Mouse (Mus musculus) liver, embryonic 18 days (tissue): Measurements from ENCODE around the gene Hras. TPM values are rescaled to one million over a fixed set of nuclear protein-coding genes. Genes with fewer than 3 reads are reported as not detected.

ENCODE experiments used
- polyA plus RNA-seq: library from polyadenylated mRNA; depleted of rRNA; stranded (reverse); fragments of >200 nt; gene quantifications from 2 replicates; pipeline ENCODE4 v1.2.3, GENCODE M21; 2012; rRNA removed

Gene Hras
- 39.5 and 41.3 TPM in 2 replicates for polyA plus RNA-seq

DNA sequence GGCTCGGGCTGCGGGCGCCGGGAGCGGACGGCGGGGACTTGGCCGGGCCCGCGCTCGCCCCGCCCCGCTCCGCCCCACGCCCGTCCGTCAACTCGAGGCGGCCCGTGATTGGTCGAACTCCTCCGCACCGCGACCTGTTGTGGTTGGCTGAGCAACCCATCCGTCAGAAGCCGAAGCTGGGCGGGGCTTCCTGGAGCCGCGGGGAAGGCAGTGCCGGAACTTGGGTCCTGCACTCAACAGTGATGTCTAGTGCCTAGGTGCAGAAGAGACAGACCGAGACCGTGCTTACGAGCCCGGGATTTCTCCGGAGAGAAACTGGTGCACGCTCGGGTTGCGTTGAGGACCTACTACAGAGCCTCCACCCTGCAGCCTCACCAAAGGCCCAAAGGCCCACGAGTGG is at the start of gene Hras, which contains the start of gene Lrrc56:
TSS of gene Hras (minus strand) at position 58 of the 400 bp plus-strand sequence.
TSS of gene Lrrc56 (plus strand) at position 210 of the 400 bp plus-strand sequence.

DNA sequence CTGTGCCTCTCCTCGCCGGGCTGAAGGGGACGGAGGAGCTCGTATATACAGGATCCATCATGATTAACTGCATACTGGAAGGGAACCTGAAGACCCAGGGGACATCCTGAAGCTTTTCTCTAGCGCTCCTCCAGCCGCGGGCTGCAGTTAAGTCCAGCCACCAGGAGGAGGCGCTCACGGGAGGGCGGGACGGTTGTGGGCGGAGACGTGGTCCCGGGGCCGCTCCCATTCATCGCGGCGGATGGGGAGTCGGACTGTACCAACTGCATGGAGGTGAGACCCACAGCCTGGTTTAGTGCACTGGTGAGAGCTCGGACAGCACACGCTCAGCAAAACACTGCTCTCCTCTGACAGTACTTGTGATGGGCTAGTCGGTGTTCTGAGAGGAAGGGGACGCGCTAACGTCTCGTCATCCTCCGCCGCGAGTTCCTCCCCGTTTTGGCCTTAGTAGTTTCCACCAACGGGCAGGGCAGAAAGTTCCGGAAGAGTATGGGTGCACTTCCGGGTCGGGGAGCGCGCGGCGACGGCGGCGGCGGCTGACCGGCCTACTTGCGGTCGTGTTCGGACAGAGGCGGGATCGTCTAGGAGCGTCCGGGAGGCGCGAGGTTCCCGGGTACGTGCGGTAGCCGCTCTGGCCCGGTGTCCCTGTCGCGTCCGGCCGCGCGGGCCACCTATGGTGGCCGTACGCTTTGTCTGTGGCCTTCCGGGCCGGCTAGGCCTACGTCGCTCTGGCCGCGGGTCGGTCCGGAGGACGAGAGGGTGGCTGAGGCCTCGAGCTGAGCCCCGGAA is 34.7 kb upstream of the Hras start, which contains the start of gene Phrf1:
TSS of gene Phrf1 (plus strand) at position 506 of the 789 bp plus-strand sequence.

DNA sequence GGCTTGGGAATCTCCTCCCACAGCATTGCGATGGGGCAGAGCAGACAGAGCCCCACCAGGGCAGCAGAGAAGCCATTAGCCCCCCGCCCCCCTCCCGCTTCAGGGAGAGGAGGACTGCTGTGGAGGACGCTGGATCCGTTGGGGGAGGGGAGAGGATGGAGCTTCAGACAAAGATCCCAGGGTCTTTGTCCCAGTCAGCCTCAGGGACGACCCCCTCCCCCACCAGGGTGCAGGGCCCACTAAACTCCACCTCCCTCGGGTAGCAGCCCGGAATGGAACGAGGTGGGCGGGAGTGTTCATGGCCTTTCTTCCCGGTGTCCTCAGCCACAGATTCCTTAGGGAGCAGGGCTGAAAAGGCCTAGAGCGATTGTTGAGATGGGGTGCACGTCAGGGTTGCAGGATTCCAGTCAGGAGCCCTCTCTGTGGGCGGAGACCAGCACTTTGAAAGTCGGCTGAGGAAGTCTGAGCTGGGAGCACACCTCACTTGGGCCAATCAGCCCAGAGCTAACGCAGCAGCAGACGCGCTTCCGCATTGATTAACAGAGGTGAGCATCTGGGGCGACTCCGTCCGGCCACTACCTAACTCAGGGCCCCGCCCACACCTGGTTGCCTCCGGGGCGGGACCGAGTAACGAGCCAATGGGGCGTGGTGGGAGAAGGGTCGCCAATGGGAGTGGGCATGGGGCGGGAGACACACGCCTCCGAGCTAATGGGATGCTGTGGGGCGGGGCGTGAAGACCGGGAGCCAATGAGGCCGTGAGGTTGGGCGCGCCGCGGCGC is 21.5 kb upstream of the Hras start, which contains the start of gene Rassf7:
TSS of gene Rassf7 (plus strand) at position 760 of the 779 bp plus-strand sequence.

DNA sequence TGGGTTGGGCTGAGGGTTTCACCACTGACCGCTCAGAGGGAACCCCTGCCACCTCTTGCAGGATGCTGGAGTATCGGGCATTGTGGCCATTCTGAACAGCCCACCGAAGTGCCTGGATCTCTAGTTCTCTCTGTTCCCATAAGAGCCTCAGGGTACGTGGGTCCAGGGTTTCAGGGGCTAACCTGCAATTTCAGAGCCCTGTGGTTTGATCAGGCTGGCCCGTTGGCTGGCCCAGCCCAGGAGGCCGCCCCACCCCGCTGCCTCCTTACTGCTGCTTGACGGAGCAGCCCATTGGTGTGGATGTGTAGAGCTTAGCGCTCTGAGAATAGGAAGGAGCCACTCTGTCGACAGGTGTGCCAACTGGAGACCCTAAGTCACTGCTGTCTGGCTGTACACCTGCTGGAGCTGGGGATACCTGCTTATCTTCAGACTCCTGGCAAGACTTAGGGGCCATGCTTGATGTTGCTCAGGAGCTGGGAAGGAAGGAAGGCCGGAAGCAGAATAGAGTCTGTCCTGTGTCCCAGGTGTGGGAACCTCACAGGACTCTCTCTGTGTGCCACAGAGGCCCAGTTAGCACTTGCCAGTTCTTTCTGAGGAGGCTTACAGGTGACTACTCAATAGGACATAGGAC is 19.9 kb upstream of the Hras start, which contains the start of gene Lmntd2:
TSS of gene Lmntd2 (minus strand) at position 476 of the 631 bp plus-strand sequence.

DNA sequence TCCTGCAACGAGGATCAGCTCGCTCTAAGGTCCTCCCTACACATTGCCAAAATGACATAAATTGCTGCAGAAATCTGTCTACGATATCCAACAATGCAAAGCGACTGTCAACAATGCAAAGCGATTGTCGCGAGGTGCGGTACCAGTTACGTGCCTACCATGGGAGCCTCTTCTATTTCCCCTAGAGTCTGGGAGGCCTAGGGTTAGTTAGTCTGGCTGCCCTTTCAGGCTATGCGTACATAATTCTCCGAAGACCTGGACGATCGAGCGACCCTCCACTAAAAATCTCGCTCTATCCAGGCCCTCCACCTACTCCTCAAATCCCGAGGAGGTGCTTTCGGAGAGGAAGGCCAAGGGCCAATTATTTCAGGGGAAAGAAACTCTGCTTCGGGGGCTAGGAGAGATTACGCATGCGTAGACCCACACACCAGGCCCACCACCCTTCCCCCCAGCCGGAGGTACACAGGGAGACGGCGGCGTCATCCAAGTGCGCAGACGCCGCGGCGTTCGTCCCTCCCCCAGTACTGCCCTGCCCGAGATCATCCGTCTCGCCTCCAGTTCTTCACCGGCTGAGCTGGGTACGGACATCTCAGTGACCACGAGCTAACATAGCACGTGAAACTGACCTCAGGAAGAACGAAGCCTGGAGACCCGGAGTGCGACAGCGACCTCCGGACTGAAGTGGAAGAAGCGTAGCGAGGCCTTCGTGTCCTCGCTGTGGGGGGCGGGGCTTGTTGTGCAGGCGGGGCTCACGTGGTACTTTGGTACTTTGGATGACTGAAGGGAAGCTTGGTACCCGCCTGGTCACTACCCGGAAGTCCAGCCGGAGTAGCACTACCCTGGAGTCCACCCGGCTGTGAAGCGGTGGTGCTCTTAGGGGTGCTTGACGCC is 21.4 kb downstream of the Hras start, which contains the start of gene Rnh1:
TSS of gene Rnh1 (minus strand) at position 742 of the 891 bp plus-strand sequence.

Other genes starting within 250 kb of the Hras start
- gene Ifitm5, start 243.7 kb downstream of the Hras start, polyA plus RNA-seq = 0.67 and 0.85 TPM in 2 replicates
- gene Gm45717, start 238.1 kb downstream of the Hras start, polyA plus RNA-seq = 0.14 TPM in 1 of 2 replicates, not detected in the other
- gene Ifitm2, start 238.0 kb downstream of the Hras start, polyA plus RNA-seq = 552 and 564 TPM in 2 replicates
- gene Ifitm1, start 226.8 kb downstream of the Hras start, polyA plus RNA-seq = 53.0 and 54.4 TPM in 2 replicates
- gene Ifitm3, start 183.2 kb downstream of the Hras start, polyA plus RNA-seq = 164 and 239 TPM in 2 replicates
- gene Ifitm6, start 176.1 kb downstream of the Hras start, polyA plus RNA-seq = 193 and 325 TPM in 2 replicates
- gene Gm17387, start 164.9 kb downstream of the Hras start, polyA plus RNA-seq = not detected in 2 replicates
- gene B4galnt4, start 132.9 kb downstream of the Hras start, polyA plus RNA-seq = 0.46 and 0.61 TPM in 2 replicates
- gene Pkp3, start 115.8 kb downstream of the Hras start, polyA plus RNA-seq = 0.74 and 0.85 TPM in 2 replicates
- gene Sigirr, start 93.4 kb downstream of the Hras start, polyA plus RNA-seq = 17.1 and 19.8 TPM in 2 replicates
- gene Ano9, start 76.2 kb downstream of the Hras start, polyA plus RNA-seq = 7.8 and 10.3 TPM in 2 replicates
- gene Ptdss2, start 71.6 kb downstream of the Hras start, polyA plus RNA-seq = 41.9 and 44.3 TPM in 2 replicates
- 45.4 and 45.9 TPM in 2 replicates for gene Rnh1, start 21.1 kb downstream of the Hras start, polyA plus RNA-seq
- 3.1 and 3.4 TPM in 2 replicates for gene Lrrc56, start 152 bp upstream of the Hras start, polyA plus RNA-seq
- 2.5 and 2.6 TPM in 2 replicates for gene Lmntd2, start 20.1 kb upstream of the Hras start, polyA plus RNA-seq
- gene Rassf7, start 21.9 kb upstream of the Hras start, polyA plus RNA-seq = 29.2 and 33.5 TPM in 2 replicates
- gene Phrf1, start 34.8 kb upstream of the Hras start, polyA plus RNA-seq = 6.8 and 9.2 TPM in 2 replicates
- 54.2 and 82.1 TPM in 2 replicates for gene Irf7, start 72.5 kb upstream of the Hras start, polyA plus RNA-seq
- gene Cdhr5, start 82.8 kb upstream of the Hras start, polyA plus RNA-seq = 0.13 and 0.29 TPM in 2 replicates
- gene Sct, start 85.1 kb upstream of the Hras start, polyA plus RNA-seq = 0.12 and 0.37 TPM in 2 replicates
- not detected in 2 replicates for gene Drd4, start 98.0 kb upstream of the Hras start, polyA plus RNA-seq
- gene Deaf1, start 133.7 kb upstream of the Hras start, polyA plus RNA-seq = 5.7 and 6.8 TPM in 2 replicates
- 11.9 and 13.7 TPM in 2 replicates for gene Tmem80, start 133.7 kb upstream of the Hras start, polyA plus RNA-seq
- 35.8 and 50.7 TPM in 2 replicates for gene Eps8l2, start 144.9 kb upstream of the Hras start, polyA plus RNA-seq
- gene Taldo1, start 198.2 kb upstream of the Hras start, polyA plus RNA-seq = 174 and 190 TPM in 2 replicates
- 16.5 and 18.5 TPM in 2 replicates for gene Gatd1, start 220.1 kb upstream of the Hras start, polyA plus RNA-seq
- 0.02 TPM in 2 replicates for gene Cend1, start 235.5 kb upstream of the Hras start, polyA plus RNA-seq
- gene Slc25a22, start 243.9 kb upstream of the Hras start, polyA plus RNA-seq = 25.7 and 31.3 TPM in 2 replicates